Mouse (Mus musculus) bone marrow, adult 2 months (tissue): Measurements from ENCODE around the gene Ciapin1.

Experiments used
- CTCF ChIP-seq: fragments of 200-500 bp; IDR thresholded peaks from 2 replicates; pipeline ENCODE4 v1.5.1; 2011; ENCODE audit warnings: low read length, control low read depth; ENCODE audit not compliant: control insufficient read depth, insufficient read depth
- POLR2A ChIP-seq: fragments of 200-500 bp; IDR thresholded peaks from 2 replicates; pipeline ENCODE4 v1.6.1; 2011; ENCODE audit warnings: low read depth, mild to moderate bottlenecking, control low read depth, low read length, borderline replicate concordance; ENCODE audit not compliant: control insufficient read depth

DNA sequence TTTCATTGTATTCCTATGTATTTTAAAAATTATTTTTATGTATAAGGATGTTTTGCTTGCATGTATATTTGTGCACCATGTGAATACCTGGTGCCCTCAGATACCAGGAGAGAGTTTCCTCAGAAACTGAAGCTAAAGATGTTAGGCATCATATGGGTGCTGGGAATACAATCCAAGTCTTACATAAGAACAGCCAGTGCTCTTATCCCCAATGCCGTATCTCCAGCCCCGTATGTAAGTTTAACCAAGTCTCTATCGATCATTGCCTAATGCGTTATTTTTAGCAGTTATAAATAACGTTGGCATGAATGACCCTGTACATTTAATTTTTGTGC lies 18.8 kb upstream of the Ciapin1 start:
- TF ChIP-seq POLR2A (no peak), CTCF (no peak)
